Mouse (Mus musculus) intestine, postnatal 0 days (tissue): ENCODE measurements around the gene Rnf169. TPM values are rescaled to one million over a fixed set of nuclear protein-coding genes. Genes with fewer than 3 reads are reported as not detected.
"Not testable (repeated sequence)": the region's sequence is repeated elsewhere in the genome, so short reads cannot be mapped to it uniquely, and the experiment has no call there.

ENCODE experiments used
- ATAC-seq: fragments of 200-750 bp; cut with Nextera tagmentation; 2 replicates; pipeline ENCODE4 v1.8.0; 2017; ENCODE audit warnings: mild to moderate bottlenecking, moderate TSS enrichment, moderate library complexity
- H3K27ac ChIP-seq: fragments of 300-500 bp; sonication (generic); 2 replicates; pipeline ENCODE4 v1.5.1; 2014; ENCODE audit warnings: mild to moderate bottlenecking, low read depth, low read length, moderate library complexity
- H3K27me3 ChIP-seq: fragments of 300-500 bp; sonication (generic); replicated peaks from 2 replicates; pipeline ENCODE4 v1.6.1; 2014; ENCODE audit warnings: low read length, mixed read lengths; ENCODE audit not compliant: control insufficient read depth, insufficient read depth
- H3K36me3 ChIP-seq: fragments of 300-500 bp; sonication (generic); 2 replicates; pipeline ENCODE4 v1.6.1; 2014; ENCODE audit warnings: mild to moderate bottlenecking, moderate library complexity; ENCODE audit not compliant: control insufficient read depth, insufficient read depth
- H3K4me1 ChIP-seq: fragments of 300-500 bp; sonication (generic); replicated peaks from 2 replicates; pipeline ENCODE4 v1.6.1; 2014; ENCODE audit warnings: antibody characterized with exemption, low read length, mixed read lengths; ENCODE audit not compliant: control insufficient read depth, insufficient read depth
- H3K4me2 ChIP-seq: fragments of 300-500 bp; sonication (generic); replicated peaks from 2 replicates; pipeline ENCODE4 v1.6.1; 2014; ENCODE audit warnings: low read depth, mild to moderate bottlenecking, moderate library complexity
- H3K4me3 ChIP-seq: fragments of 300-500 bp; sonication (generic); 2 replicates; pipeline ENCODE4 v1.5.1; 2014; ENCODE audit warnings: low read depth, low read length
- H3K9ac ChIP-seq: fragments of 300-500 bp; sonication (generic); 2 replicates; pipeline ENCODE4 v1.6.1; 2014; ENCODE audit warnings: mild to moderate bottlenecking, low read depth, low read length
- H3K9me3 ChIP-seq: fragments of 300-500 bp; sonication (generic); 2 replicates; pipeline ENCODE4 v1.6.1; 2016; ENCODE audit warnings: mixed run types; ENCODE audit not compliant: control insufficient read depth
- CTCF ChIP-seq: sonication (generic); IDR thresholded peaks from 2 replicates; pipeline ENCODE4 v1.5.1; 2016; ENCODE audit warnings: low read depth, mild to moderate bottlenecking, control low read depth, antibody characterized with exemption, moderate library complexity
- WGBS: fragments of 180-500 bp; shearing (Covaris S2); extraction: QIAGEN DNeasy Blood & Tissue Kit; methylation state at CpG from one replicate; pipeline ENCODE4 v1.1.7; 2014; 5-methylcytosine and 5-hydroxymethylcytosine counted together
- polyA plus RNA-seq: library from polyadenylated mRNA; unstranded; fragments of >200 nt; fragmentation: Nextera tagmentation; extraction: Ambion mirVana; gene quantifications from 2 replicates; pipeline ENCODE4 v1.2.1, GENCODE M21; 2015

The Rnf169 gene
- polyA plus RNA-seq, 1 experiment from 2014 or later: 1.9 TPM

DNA sequence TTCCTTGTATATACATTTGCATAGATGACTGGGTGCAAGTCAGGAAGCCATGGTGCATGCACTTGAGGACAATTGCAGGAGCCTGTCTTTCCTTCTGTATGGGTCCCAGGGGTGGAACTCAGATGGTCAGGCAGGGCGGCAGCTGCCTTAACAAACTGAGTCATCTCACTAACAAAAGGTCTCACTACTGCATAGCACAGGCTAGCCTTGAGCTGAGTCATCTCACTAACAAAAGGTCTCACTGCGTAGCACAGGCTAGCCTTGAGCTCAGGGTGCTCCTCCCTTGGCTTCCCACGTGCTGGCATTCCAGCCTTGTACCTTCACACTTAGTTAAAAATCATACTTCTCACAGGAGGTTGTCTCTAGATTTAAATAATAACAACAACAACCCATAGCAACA is 34.3 kb downstream of the Rnf169 start:
- peaks cover 53% of the 10 kb centered on the region for H3K36me3 ChIP-seq
- no peak overlapping the region for H3K4me2 ChIP-seq
- 99% methylated on average over 3 of the region's 3 CpGs for WGBS
- no peak overlapping the region for H3K4me3 ChIP-seq
- no peak for TF ChIP-seq CTCF
- no peak for ATAC-seq
- no peak overlapping the region for H3K27ac ChIP-seq
- no peaks in the 10 kb centered on the region for H3K4me1 ChIP-seq
- H3K9me3 ChIP-seq: no peaks in the 10 kb centered on the region
- no peak overlapping the region for H3K9ac ChIP-seq
- H3K27me3 ChIP-seq: no peaks in the 10 kb centered on the region

- not testable (repeated sequence) for H3K9ac ChIP-seq, H3K4me3 ChIP-seq, H3K4me1 ChIP-seq, H3K27me3 ChIP-seq, H3K4me2 ChIP-seq, H3K27ac ChIP-seq, H3K9me3 ChIP-seq, ATAC-seq
- 93% methylated on average over 22 of the region's 22 CpGs for WGBS
- H3K36me3 ChIP-seq: peaks cover 62% of the 10 kb centered on the region
Observed at GRCm38 (mm10) chr7:99945012-99945411, 35.2 kb downstream of the Rnf169 start.

DNA sequence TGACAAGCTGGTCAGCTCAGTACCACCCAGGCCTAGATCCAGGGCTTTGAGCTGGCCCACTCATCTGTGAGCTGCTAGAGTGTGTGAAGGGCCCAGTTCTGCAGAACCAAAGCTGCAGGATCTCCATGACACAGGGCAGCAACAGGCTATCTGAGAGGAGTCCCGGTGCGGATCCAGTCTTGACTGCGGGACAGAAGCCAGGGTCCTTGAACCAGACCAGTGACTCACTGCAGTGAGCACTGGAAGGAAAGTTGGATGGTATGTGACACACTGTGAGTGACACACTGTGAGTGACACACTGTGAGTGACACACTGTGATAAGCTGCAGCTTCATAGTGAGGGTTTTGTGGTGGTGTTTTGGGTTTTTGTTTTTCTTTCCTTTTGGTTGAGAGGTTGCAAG is 35.7 kb downstream of the Rnf169 start:
- Histone ChIP-seq H3K36me3 (peaks cover 62% of the 10 kb centered on the region), H3K9me3 (no peaks in the 10 kb centered on the region), H3K4me2 (no peak overlapping the region), H3K27me3 (no peaks in the 10 kb centered on the region), H3K4me1 (no peaks in the 10 kb centered on the region), H3K9ac (no peak overlapping the region), H3K4me3 (no peak overlapping the region), H3K27ac (no peak overlapping the region)
- TF ChIP-seq CTCF: no peak
- WGBS: 100% methylated on average over 3 of the region's 3 CpGs
- ATAC-seq: no peak

DNA sequence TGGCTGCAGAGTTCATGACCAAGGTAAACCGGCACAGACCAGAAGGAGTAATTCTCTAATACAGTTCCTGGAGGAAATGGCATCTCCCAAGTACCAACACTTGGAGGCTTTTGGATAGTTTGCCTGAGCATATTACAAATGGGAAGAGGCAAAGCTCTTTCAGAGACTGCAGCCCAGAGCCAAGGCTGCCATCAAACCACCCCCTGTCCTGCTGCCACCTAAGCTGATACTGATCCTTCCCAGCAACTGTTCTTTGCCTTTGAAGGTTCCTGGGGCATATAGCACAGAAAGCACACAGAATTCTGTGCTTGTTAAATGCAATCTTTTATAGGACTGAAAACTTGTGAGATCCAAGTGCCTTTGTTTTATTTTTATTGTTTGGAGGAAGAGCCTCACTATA is 39.6 kb downstream of the Rnf169 start:
- Histone ChIP-seq H3K4me2 (no peak overlapping the region), H3K27ac (no peak overlapping the region), H3K9me3 (no peaks in the 10 kb centered on the region), H3K4me1 (no peaks in the 10 kb centered on the region), H3K9ac (no peak overlapping the region), H3K36me3 (peaks cover 55% of the 10 kb centered on the region), H3K27me3 (no peaks in the 10 kb centered on the region), H3K4me3 (no peak overlapping the region)
- no peak for TF ChIP-seq CTCF
- ATAC-seq: no peak
- WGBS: 92% methylated on average over 1 of the region's 1 CpGs

GRCm38 (mm10) chr7:99935758-99936157 is 44.5 kb downstream of the Rnf169 start:
- H3K4me2 ChIP-seq: no peak overlapping the region
- ATAC-seq: no peak
- 67% methylated on average over 1 of the region's 1 CpGs for WGBS
- no peak overlapping the region for H3K27ac ChIP-seq
- no peaks in the 10 kb centered on the region for H3K27me3 ChIP-seq
- TF ChIP-seq CTCF: peak; percentile 68
- no peaks in the 10 kb centered on the region for H3K9me3 ChIP-seq
- no peak overlapping the region for H3K4me3 ChIP-seq
- H3K36me3 ChIP-seq: peaks cover 53% of the 10 kb centered on the region
- H3K4me1 ChIP-seq: no peaks in the 10 kb centered on the region
- H3K9ac ChIP-seq: no peak overlapping the region

- Histone ChIP-seq H3K27me3 (no peaks in the 10 kb centered on the region), H3K4me3 (no peak overlapping the region), H3K9me3 (no peaks in the 10 kb centered on the region), H3K4me2 (no peak overlapping the region), H3K27ac (no peak overlapping the region), H3K9ac (no peak overlapping the region), H3K4me1 (no peaks in the 10 kb centered on the region), H3K36me3 (peaks cover 63% of the 10 kb centered on the region)
- ATAC-seq: no peak
- peak; percentile 79 for TF ChIP-seq CTCF
- 79% methylated on average over 10 of the region's 10 CpGs for WGBS
Observed at GRCm38 (mm10) chr7:99926916-99927714, 53.1 kb downstream of the Rnf169 start.
